ENCODE assay signal across 16 mouse cellular contexts in the genomic region with DNA sequence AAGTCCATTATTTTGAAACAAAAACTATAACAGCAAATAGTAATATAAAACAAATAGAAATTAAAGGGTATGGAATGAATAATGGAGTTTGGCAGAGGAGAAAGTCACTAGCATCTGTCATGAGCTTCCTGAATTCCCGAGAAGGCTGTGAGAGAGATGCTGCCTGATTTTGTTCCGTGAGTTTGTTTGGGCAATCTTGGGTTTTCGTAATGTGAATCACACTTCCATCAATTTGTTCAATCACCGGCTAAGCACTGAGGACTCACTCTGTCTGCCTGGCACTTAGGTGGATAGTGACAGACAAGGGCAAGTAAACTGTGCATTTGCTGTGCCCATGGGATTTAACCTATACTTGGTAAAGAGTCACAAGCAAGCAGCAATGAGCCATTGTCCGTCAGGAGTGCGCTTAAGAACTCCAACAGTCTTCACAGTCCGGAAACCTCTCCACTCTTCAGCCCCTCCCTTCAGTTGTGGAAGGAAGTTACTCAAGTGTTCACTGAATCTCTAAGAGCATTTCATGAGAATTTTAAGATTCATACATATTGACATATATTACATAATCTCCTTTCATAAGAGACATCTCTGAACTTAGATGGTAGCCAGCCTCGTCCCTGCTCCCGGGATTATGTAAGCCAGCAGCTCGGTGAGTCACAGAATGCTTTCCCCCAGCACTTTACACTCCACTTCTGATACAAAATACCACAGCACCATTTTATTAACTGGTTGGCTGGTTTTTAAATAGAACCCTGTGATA. TPM values are rescaled to one million over a fixed set of nuclear protein-coding genes. Genes with fewer than 3 reads are reported as not detected.
DNase-seq lines count a peak whose midpoint lies in the region; ATAC-seq lines count a peak whose summit lies in the region.
"Had no signal": no experiment of that assay in that cellular context is flagged by ENCODE, and none has a peak within 500 bp of the region (broad histone marks: within the 10 kb centered on the region; RNA-seq: fewer than 3 reads in every experiment).

No protein-coding gene starts in this region.

- no peak overlapping the region for H3K27ac ChIP-seq in midbrain, embryonic 16.5 days (ENCODE audit: low read length)
- H3K27ac ChIP-seq: forebrain, embryonic 12.5 days; hindbrain, embryonic 13.5 days; intestine, embryonic 15.5 days; liver, embryonic 12.5 days; neural tube, embryonic 15.5 days had no signal

- peak; percentile 79 for ATAC-seq in common myeloid progenitor, adult 5-6 weeks (replicated peaks; ENCODE audit: low read depth, poor library complexity, severe bottlenecking)
- no peak for ATAC-seq in CD4-positive, CD25-positive, alpha-beta regulatory T cell, adult 4 months
- ATAC-seq in midbrain, embryonic 16.5 days, result no peak
- ATAC-seq: intestine, embryonic 15.5 days; liver, embryonic 12.5 days had no signal

- DNase-seq in kidney, adult 8-10 months, result peak; percentile 18 to 37
- DNase-seq in kidney, adult 11 months, result no peak
- DNase-seq in Muller cell, postnatal 12 days (ENCODE audit: inconsistent ontology term), result peak; percentile 75
- DNase-seq in lung, postnatal 36 days, result peak; percentile 67
- no peak for DNase-seq in embryo, embryonic 9.5 days (ENCODE audit: extremely low spot score)
- DNase-seq: cerebellum, adult 18-20 months; heart, adult 11 months; thymus, adult 18-20 months had no signal

- H3K4me3 ChIP-seq in midbrain, embryonic 16.5 days (ENCODE audit: low read depth, low read length), result no peak overlapping the region
- H3K4me3 ChIP-seq: forebrain, embryonic 12.5 days; hindbrain, embryonic 13.5 days; intestine, embryonic 15.5 days; liver, embryonic 12.5 days; neural tube, embryonic 15.5 days had no signal

- 0 out of 2 replicates have a peak, but pooled peaks cover 2% of the 10 kb centered on the region for H3K36me3 ChIP-seq in midbrain, embryonic 16.5 days (ENCODE audit: control insufficient read depth, insufficient read depth, low read length)
- H3K36me3 ChIP-seq: intestine, embryonic 15.5 days had no signal

- 87% methylated on average over 10 of the region's 10 CpGs for WGBS in midbrain, embryonic 16.5 days

- no peak overlapping the region for H3K4me2 ChIP-seq in midbrain, embryonic 16.5 days (ENCODE audit: low read length)
- H3K4me2 ChIP-seq: forebrain, embryonic 12.5 days; hindbrain, embryonic 13.5 days; intestine, embryonic 15.5 days; liver, embryonic 12.5 days; neural tube, embryonic 15.5 days had no signal

- H3K4me1 ChIP-seq in midbrain, embryonic 16.5 days (ENCODE audit: control insufficient read depth, insufficient read depth, low read length), result peaks cover 7% of the 10 kb centered on the region; the same call in 1 of the 2 replicates
- H3K4me1 ChIP-seq: forebrain, embryonic 12.5 days; hindbrain, embryonic 13.5 days had no signal

- H3K9me3 ChIP-seq in midbrain, embryonic 16.5 days (replicated peaks; ENCODE audit: control insufficient read depth, low read length, poor library complexity, severe bottlenecking), result no peaks in the 10 kb centered on the region
- H3K9me3 ChIP-seq: forebrain, embryonic 12.5 days; intestine, embryonic 15.5 days; liver, embryonic 12.5 days; neural tube, embryonic 15.5 days had no signal

- no peaks in the 10 kb centered on the region for H3K27me3 ChIP-seq in midbrain, embryonic 16.5 days (ENCODE audit: control insufficient read depth, insufficient read depth, low read depth, low read length)
- H3K27me3 ChIP-seq: forebrain, embryonic 12.5 days; hindbrain, embryonic 13.5 days; intestine, embryonic 15.5 days; liver, embryonic 12.5 days; neural tube, embryonic 15.5 days had no signal

- H3K9ac ChIP-seq in midbrain, embryonic 16.5 days (ENCODE audit: low read depth, low read length), result no peak overlapping the region
- H3K9ac ChIP-seq: forebrain, embryonic 12.5 days; hindbrain, embryonic 13.5 days; intestine, embryonic 15.5 days; liver, embryonic 12.5 days; neural tube, embryonic 15.5 days had no signal

RNA-seq across cellular contexts. Expression of gene Cfap97, which starts 13.6 kb away (rescaled TPM):
- 29.2 and 40.7 TPM in 2 replicates for total RNA-seq in common myeloid progenitor, adult 5-6 weeks (2017)
- 10 to 100 TPM; 28.6 to 35.0 TPM for polyA plus RNA-seq in CD4-positive, CD25-positive, alpha-beta regulatory T cell, adult 4 months (2017; shearing (Covaris generic))
- polyA plus RNA-seq in midbrain, embryonic 16.5 days (2015; fragmentation: Nextera tagmentation; extraction: Ambion mirVana), result 29.2 and 30.4 TPM in 2 replicates

RNA-seq across cellular contexts. Expression of gene Snx25, which starts 13.9 kb away (rescaled TPM):
- total RNA-seq in common myeloid progenitor, adult 5-6 weeks (2017), result 10.9 and 12.3 TPM in 2 replicates
- 1 to 10 TPM; 6.0 to 7.5 TPM for polyA plus RNA-seq in CD4-positive, CD25-positive, alpha-beta regulatory T cell, adult 4 months (2017; shearing (Covaris generic))
- 9.3 and 10.1 TPM in 2 replicates for polyA plus RNA-seq in midbrain, embryonic 16.5 days (2015; fragmentation: Nextera tagmentation; extraction: Ambion mirVana)

Comparison
In these comparisons a context has a peak if more than half of its experiments do, and no peak if none do; other contexts are left out.
1. DNase-seq: peak in kidney, adult 8-10 months (2 of 2), Muller cell, postnatal 12 days (single experiment) and lung, postnatal 36 days (single experiment); none in kidney, adult 11 months (single experiment) and embryo, embryonic 9.5 days (single experiment).